Mouse (Mus musculus) liver, embryonic 14.5 days (tissue): ENCODE measurements at regions not wholly inside any gene's neighbourhood (a gene's known extent, or its start where the extent isn't known, plus 50 kb on each side); places are given as distances from the start of the nearest gene placed in this dataset.

Experiments
- CTCF ChIP-seq: IDR thresholded peaks from 2 replicates; pipeline ENCODE4 v1.5.1; 2016; ENCODE audit warnings: antibody characterized with exemption, low read depth, control low read depth
- EP300 ChIP-seq: IDR thresholded peaks from 2 replicates; pipeline ENCODE4 v1.6.1; 2016; ENCODE audit warnings: antibody characterized with exemption, low read depth

- no peak for TF ChIP-seq EP300
- no peak for TF ChIP-seq CTCF
These were observed 834.7 kb downstream of the Tlr4 start for GRCm38 (mm10) chr4:67662122-67662521.
